Mouse (Mus musculus) hindlimb bud, embryonic 11.5 days (tissue): ENCODE data around the gene Pdcd6.

ENCODE experiments used
- DNase-seq: peaks from one replicate; pipeline ENCODE4 v3.0.0-alpha.2; 2012; ENCODE audit warnings: low read depth, low spot score; ENCODE audit errors: extremely low spot score

Pdcd6 gene

DNA sequence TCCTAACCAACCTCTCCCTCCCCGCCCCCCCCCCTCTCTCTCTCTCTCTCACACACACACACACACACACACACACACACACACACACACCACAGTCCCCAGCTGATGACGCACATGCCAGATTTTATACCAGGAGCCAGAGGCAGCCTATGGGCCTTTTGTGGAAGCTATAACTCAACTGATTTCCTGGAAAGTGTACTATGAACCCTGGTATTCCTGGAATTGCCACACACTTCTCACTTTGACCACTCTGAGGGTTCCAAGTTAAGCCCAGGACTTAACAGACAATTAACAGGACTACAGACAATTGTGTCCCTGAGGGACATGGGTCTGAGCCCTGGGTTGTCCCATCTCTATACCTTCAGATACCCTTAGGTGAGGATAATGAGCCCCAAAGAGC lies 35.1 kb downstream of the Pdcd6 start:
- no peak for DNase-seq

GRCm38 (mm10) chr13:74275726-74276125 lies 41.7 kb downstream of the Pdcd6 start:
- DNase-seq: no peak

DNA sequence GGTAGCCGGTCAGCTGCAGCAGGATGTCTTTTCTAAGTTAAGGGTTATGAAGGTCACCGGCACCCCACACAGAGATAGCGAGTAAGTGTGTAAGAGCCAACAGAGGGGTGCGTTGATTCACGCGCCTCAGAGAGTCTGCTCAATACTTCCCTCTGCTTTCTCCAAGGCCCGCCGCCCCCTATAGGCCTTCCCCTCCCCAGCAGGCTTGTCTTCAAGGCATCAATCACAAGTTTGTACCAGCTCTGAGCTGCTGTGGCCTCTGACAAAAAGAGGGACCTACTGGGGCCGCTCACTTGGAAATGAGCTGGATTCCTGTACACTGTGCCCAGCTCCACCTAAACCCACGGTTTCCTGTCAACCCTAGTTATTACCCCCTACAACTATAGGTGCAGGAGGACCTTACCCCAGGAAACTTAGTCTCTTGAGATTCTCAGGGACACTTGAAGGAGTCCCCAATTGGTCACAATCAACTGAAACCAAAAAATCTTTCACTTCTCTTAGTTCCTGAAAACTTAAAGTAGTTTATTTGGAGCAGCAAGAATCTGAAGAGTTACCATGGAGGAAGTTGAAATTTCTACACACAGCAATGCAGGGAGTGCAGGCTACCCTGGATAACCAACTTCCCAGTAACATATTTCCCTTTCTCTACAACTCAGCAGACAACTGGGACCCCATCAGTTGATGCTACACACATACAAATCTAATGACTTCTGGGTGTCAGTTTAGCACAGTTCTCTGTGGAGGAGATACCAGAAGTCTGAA lies 57.0 kb downstream of the Pdcd6 start:
- peak; percentile 24 for DNase-seq

GRCm38 (mm10) chr13:74259460-74260230 lies 57.7 kb downstream of the Pdcd6 start:
- no peak for DNase-seq
